Mouse (Mus musculus): ENCODE results near the gene Chchd6. TPM values are rescaled to one million over a fixed set of nuclear protein-coding genes. Genes with fewer than 3 reads are reported as not detected.

Gene Chchd6
- polyA plus RNA-seq (2015; fragmentation: Illumina TruSeq; extraction: RNeasy Lipid Tissue Mini Kit (QIAGEN cat#74804); ENCODE audit: insufficient read depth, low read depth, low replicate concordance) = 1.6 TPM

GRCm38 (mm10) chr6:89595018-89595776 is at the start of gene Chchd6:
Gene Chchd6, minus strand, starts transcription at chr6:89595652.

GRCm38 (mm10) chr6:89643798-89644270 is 48.4 kb upstream of the Chchd6 start, which contains the start of gene Txnrd3:
Gene Txnrd3, plus strand, starts transcription at chr6:89643988.

GRCm38 (mm10) chr6:89362281-89363106 is 233.0 kb downstream of the Chchd6 start, which contains the start of gene Plxna1:
Gene Plxna1, minus strand, starts transcription at chr6:89362620.

Other genes starting within 250 kb of the Chchd6 start
- gene Plxna1, start 233.0 kb downstream of the Chchd6 start, polyA plus RNA-seq (2015; fragmentation: Illumina TruSeq; extraction: RNeasy Lipid Tissue Mini Kit (QIAGEN cat#74804); ENCODE audit: insufficient read depth, low read depth, low replicate concordance) = 6.2 TPM
- 1.0 TPM for gene Txnrd3, start 48.3 kb upstream of the Chchd6 start, polyA plus RNA-seq (2015; fragmentation: Illumina TruSeq; extraction: RNeasy Lipid Tissue Mini Kit (QIAGEN cat#74804); ENCODE audit: insufficient read depth, low read depth, low replicate concordance)
- not detected for gene Vmn1r40, start 111.9 kb upstream of the Chchd6 start, polyA plus RNA-seq (2015; fragmentation: Illumina TruSeq; extraction: RNeasy Lipid Tissue Mini Kit (QIAGEN cat#74804); ENCODE audit: insufficient read depth, low read depth, low replicate concordance)
- gene Vmn1r41, start 145.1 kb upstream of the Chchd6 start, polyA plus RNA-seq (2015; fragmentation: Illumina TruSeq; extraction: RNeasy Lipid Tissue Mini Kit (QIAGEN cat#74804); ENCODE audit: insufficient read depth, low read depth, low replicate concordance) = not detected